Mouse (Mus musculus) small intestine, adult 2 months (tissue): Measurements from ENCODE around the gene Abcc12.

ENCODE experiments used
- CTCF ChIP-seq: fragments of 200-500 bp; IDR thresholded peaks from 2 replicates; pipeline ENCODE4 v1.5.1; 2012; ENCODE audit warnings: low read depth, mild to moderate bottlenecking, control low read depth, inconsistent platforms, low read length, moderate library complexity, mixed read lengths; ENCODE audit not compliant: insufficient replicate concordance, insufficient read length; ENCODE audit errors: extremely low read depth
- POLR2A ChIP-seq: fragments of 200-500 bp; IDR thresholded peaks from 2 replicates; pipeline ENCODE4 v1.6.1; 2012; ENCODE audit warnings: low read depth, mild to moderate bottlenecking, control low read depth, inconsistent platforms, low read length, moderate library complexity

DNA sequence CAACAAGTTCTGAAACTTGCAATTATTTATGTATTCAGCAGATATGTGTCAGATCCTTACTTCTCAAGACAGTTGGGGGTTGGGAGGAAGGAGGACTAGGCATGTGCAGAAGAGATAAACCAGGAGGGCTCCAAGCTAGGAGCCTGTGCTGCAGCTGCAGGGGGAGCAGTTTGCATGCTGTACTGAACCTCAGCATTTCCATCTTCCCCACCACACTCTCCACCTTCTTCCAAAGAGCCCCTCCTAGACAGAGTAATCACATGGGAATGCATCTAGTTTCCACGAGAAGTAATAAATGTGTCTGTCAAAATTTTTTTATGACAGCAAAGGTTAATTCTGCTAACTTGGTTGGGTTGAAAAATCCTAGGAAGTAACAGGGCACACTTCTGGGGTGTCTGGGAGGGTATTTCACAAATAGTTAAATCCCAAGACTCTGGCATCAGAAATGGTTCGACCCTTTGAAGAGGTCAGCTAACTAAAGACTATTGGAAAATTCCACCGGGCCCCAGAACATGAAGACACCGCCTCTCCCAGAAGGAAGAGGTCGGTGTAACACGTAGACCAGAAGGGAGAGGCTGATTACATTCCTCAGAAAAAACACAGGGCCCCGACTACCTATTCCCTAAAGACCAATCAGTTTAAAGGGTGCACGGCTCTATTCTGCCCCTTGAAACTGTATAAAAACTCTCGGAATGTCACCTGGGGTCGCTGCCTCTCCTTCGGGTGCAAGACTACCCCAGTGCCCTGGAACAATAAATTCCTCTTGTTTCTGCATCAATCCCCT is 126.6 kb downstream of the Abcc12 start:
- TF ChIP-seq CTCF (no peak), POLR2A (no peak)
